Mouse (Mus musculus): ENCODE results near the gene Hfe. TPM values are rescaled to one million over a fixed set of nuclear protein-coding genes. Genes with fewer than 3 reads are reported as not detected.
"Not testable (repeated sequence)": the region's sequence is repeated elsewhere in the genome, so short reads cannot be mapped to it uniquely, and the experiment has no call there.

Hfe gene
- polyA plus RNA-seq, 1 experiment from 2014 or later = 7.9 TPM

- under 1% methylated on average over 34 of the region's 47 CpGs for WGBS
- peak; percentile 59 for ATAC-seq
- H3K36me3 ChIP-seq = not testable (repeated sequence)
These were observed 40.3 kb upstream of the Hfe start, which contains the start of gene Hist1h2ab for GRCm38 (mm10) chr13:23750839-23751477. Hist1h2ab (plus strand) TSS chr13:23751126.

GRCm38 (mm10) chr13:23749563-23750121 is 39.0 kb upstream of the Hfe start:
- Histone ChIP-seq H3K4me2 (replicated peaks) (no peak overlapping the region), H3K27ac (no peak overlapping the region), H3K36me3 (no peaks in the 10 kb centered on the region), H3K27me3 (replicated peaks) (no peaks in the 10 kb centered on the region), H3K4me1 (replicated peaks) (0 out of 2 replicates have a peak, but pooled peaks cover 4% of the 10 kb centered on the region), H3K4me3 (replicated peaks) (no peak overlapping the region), H3K9me3 (no peaks in the 10 kb centered on the region), H3K9ac (no peak overlapping the region)
- WGBS = 92% methylated on average over 5 of the region's 5 CpGs
- ATAC-seq = no peak

More at GRCm38 (mm10) chr13:23750839-23751477, 40.3 kb upstream of the Hfe start, which contains the start of gene Hist1h2ab:
- H3K27me3 ChIP-seq (replicated peaks); H3K4me1 ChIP-seq (replicated peaks); H3K9me3 ChIP-seq: not testable (repeated sequence)
- peak within 1 kb of the TSS; percentile 96 for H3K27ac ChIP-seq
- peak within 1 kb of the TSS; percentile 63 for H3K4me2 ChIP-seq (replicated peaks)
- peak within 1 kb of the TSS; percentile 54 for H3K9ac ChIP-seq
- H3K4me3 ChIP-seq (replicated peaks) = peak within 1 kb of the TSS; percentile 39

- Histone ChIP-seq H3K27me3 (replicated peaks) (no peaks in the 10 kb centered on the region), H3K4me3 (replicated peaks) (no peak overlapping the region), H3K27ac (peak overlapping the region; percentile 95), H3K9ac (0 out of 2 replicates have a peak overlapping the region, but pooled peaks have one; percentile 30), H3K4me2 (replicated peaks) (peak overlapping the region; percentile 52), H3K4me1 (replicated peaks) (0 out of 2 replicates have a peak, but pooled peaks cover 4% of the 10 kb centered on the region), H3K36me3 (no peaks in the 10 kb centered on the region), H3K9me3 (no peaks in the 10 kb centered on the region)
- ATAC-seq = no peak
- WGBS = 6% methylated on average over 4 of the region's 4 CpGs
These were observed 37.2 kb upstream of the Hfe start for GRCm38 (mm10) chr13:23747892-23748288.

- no peaks in the 10 kb centered on the region for H3K9me3 ChIP-seq
- peak overlapping the region; percentile 95 for H3K27ac ChIP-seq
- peak overlapping the region; percentile 52 for H3K4me2 ChIP-seq (replicated peaks)
- H3K27me3 ChIP-seq (replicated peaks) = no peaks in the 10 kb centered on the region
- H3K4me1 ChIP-seq (replicated peaks) = 0 out of 2 replicates have a peak, but pooled peaks cover 4% of the 10 kb centered on the region
- peak overlapping the region; percentile 26 for H3K4me3 ChIP-seq (replicated peaks)
- H3K9ac ChIP-seq = peak overlapping the region; percentile 42
- 3% methylated on average over 13 of the region's 13 CpGs for WGBS
- ATAC-seq = no peak
- no peaks in the 10 kb centered on the region for H3K36me3 ChIP-seq
These were observed 36.6 kb upstream of the Hfe start for GRCm38 (mm10) chr13:23747081-23747891.

- peak within 1 kb of the TSS; percentile 98 for H3K27ac ChIP-seq
- H3K27me3 ChIP-seq (replicated peaks); H3K4me1 ChIP-seq (replicated peaks); H3K36me3 ChIP-seq; H3K9me3 ChIP-seq: not testable (repeated sequence)
- WGBS = under 1% methylated on average over 46 of the region's 58 CpGs
- H3K4me3 ChIP-seq (replicated peaks) = peak within 1 kb of the TSS; percentile 39
- peak; percentile 91 for ATAC-seq
- H3K9ac ChIP-seq = peak within 1 kb of the TSS; percentile 54
- peak within 1 kb of the TSS; percentile 56 for H3K4me2 ChIP-seq (replicated peaks)
These were observed 35.8 kb upstream of the Hfe start, which contains the start of gene Hist1h2bb for GRCm38 (mm10) chr13:23746201-23747080. Hist1h2bb (plus strand) TSS chr13:23746734.

GRCm38 (mm10) chr13:23745381-23746161 is 34.9 kb upstream of the Hfe start, which contains the start of gene Hist1h3c:
Hist1h3c (minus strand) TSS chr13:23745602.
- Histone ChIP-seq H3K4me3 (replicated peaks) (peak within 1 kb of the TSS; percentile 39), H3K27ac (peak within 1 kb of the TSS; percentile 98), H3K4me1 (replicated peaks) (0 out of 2 replicates have a peak, but pooled peaks cover 4% of the 10 kb centered on the region), H3K27me3 (replicated peaks) (no peaks in the 10 kb centered on the region), H3K36me3 (no peaks in the 10 kb centered on the region), H3K9ac (peak within 1 kb of the TSS; percentile 54), H3K9me3 (no peaks in the 10 kb centered on the region), H3K4me2 (replicated peaks) (peak within 1 kb of the TSS; percentile 56)
- WGBS = under 1% methylated on average over 25 of the region's 28 CpGs
- ATAC-seq = peak; percentile 77

GRCm38 (mm10) chr13:23744421-23745380 is 34.0 kb upstream of the Hfe start:
- Histone ChIP-seq H3K9me3 (no peaks in the 10 kb centered on the region), H3K4me2 (replicated peaks) (peak overlapping the region; percentile 54), H3K4me1 (replicated peaks) (0 out of 2 replicates have a peak, but pooled peaks cover 4% of the 10 kb centered on the region), H3K36me3 (no peaks in the 10 kb centered on the region), H3K9ac (peak overlapping the region; percentile 45), H3K27me3 (replicated peaks) (no peaks in the 10 kb centered on the region), H3K4me3 (replicated peaks) (peak overlapping the region; percentile 39), H3K27ac (peak overlapping the region; percentile 62)
- no peak; the same call in 1 of the 2 replicates for ATAC-seq
- 2% methylated on average over 17 of the region's 36 CpGs for WGBS

- H3K36me3 ChIP-seq = no peaks in the 10 kb centered on the region
- ATAC-seq = no peak
- no peaks in the 10 kb centered on the region for H3K9me3 ChIP-seq
- peak overlapping the region; percentile 39; the same call in 1 of the 2 replicates for H3K4me3 ChIP-seq (replicated peaks)
- H3K4me1 ChIP-seq (replicated peaks) = 0 out of 2 replicates have a peak, but pooled peaks cover 4% of the 10 kb centered on the region
- H3K27me3 ChIP-seq (replicated peaks) = no peaks in the 10 kb centered on the region
- WGBS = 41% methylated on average over 4 of the region's 4 CpGs
- H3K9ac ChIP-seq = peak overlapping the region; percentile 40; the same call in 1 of the 2 replicates
- no peak overlapping the region for H3K27ac ChIP-seq
- H3K4me2 ChIP-seq (replicated peaks) = peak overlapping the region; percentile 54
These were observed 33.3 kb upstream of the Hfe start for GRCm38 (mm10) chr13:23743963-23744362.

- no peaks in the 10 kb centered on the region for H3K36me3 ChIP-seq
- 0 out of 2 replicates have a peak, but pooled peaks cover 4% of the 10 kb centered on the region for H3K4me1 ChIP-seq (replicated peaks)
- H3K27ac ChIP-seq = no peak overlapping the region
- no peak overlapping the region for H3K9ac ChIP-seq
- H3K27me3 ChIP-seq (replicated peaks) = no peaks in the 10 kb centered on the region
- no peak overlapping the region for H3K4me2 ChIP-seq (replicated peaks)
- no peak for ATAC-seq
- H3K9me3 ChIP-seq = no peaks in the 10 kb centered on the region
- 84% methylated on average over 5 of the region's 5 CpGs for WGBS
- no peak overlapping the region for H3K4me3 ChIP-seq (replicated peaks)
These were observed 32.6 kb upstream of the Hfe start for GRCm38 (mm10) chr13:23743215-23743614.

GRCm38 (mm10) chr13:23742007-23742406 is 31.4 kb upstream of the Hfe start:
- H3K27ac ChIP-seq = peak overlapping the region; percentile 51; the same call in 1 of the 2 replicates

More at GRCm38 (mm10) chr13:23742007-23742406, 31.4 kb upstream of the Hfe start:
- no peak for ATAC-seq
- Histone ChIP-seq H3K4me3 (replicated peaks) (no peak overlapping the region), H3K9me3 (no peaks in the 10 kb centered on the region), H3K36me3 (no peaks in the 10 kb centered on the region), H3K27me3 (replicated peaks) (no peaks in the 10 kb centered on the region), H3K4me1 (replicated peaks) (no peaks in the 10 kb centered on the region), H3K4me2 (replicated peaks) (no peak overlapping the region), H3K9ac (no peak overlapping the region)

All from intestine, embryonic 15.5 days (tissue).